Mouse (Mus musculus) erythroblast, embryonic 14.5 days (primary cell): Measurements from ENCODE around the gene Msmb.

Source experiments
- GATA1 ChIP-seq: IDR thresholded peaks from 2 replicates; pipeline ENCODE4 v1.6.1; 2012; ENCODE audit warnings: low read length, inconsistent platforms, mixed read lengths
- TAL1 ChIP-seq: IDR thresholded peaks from 3 replicates; pipeline ENCODE4 v1.6.1; 2012; ENCODE audit warnings: low read length, inconsistent platforms, mixed read lengths

- no peak for TF ChIP-seq GATA1
- TF ChIP-seq TAL1 = no peak
Observed at GRCm38 (mm10) chr14:32106911-32107310, 34.9 kb upstream of the Msmb start.
